Mouse (Mus musculus): ENCODE data around the gene Wee2.

DNA sequence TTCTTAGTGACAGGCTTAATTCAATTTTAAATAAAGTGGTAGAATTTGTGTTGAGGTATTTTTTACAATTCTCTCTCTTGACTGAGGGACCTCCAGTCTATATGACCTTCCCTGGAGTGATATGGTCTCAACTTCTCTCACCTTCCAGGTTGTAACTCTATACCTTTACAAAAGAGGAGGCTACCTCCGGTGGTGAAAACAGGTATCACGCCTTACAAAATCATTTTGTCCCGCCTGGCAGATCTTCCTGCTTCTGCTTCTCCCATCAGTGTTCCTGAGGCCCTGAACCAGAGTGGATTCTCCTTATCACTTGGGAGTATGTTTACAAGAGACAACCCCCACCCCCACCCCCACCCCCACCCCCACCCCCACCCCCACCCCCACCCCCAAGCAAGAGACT lies 2.9 kb downstream of the Wee2 start:
- TF ChIP-seq CTCF (IDR thresholded peaks at IDR 0.05; ENCODE audit: insufficient read depth, low read length) (no peak), POLR2A (IDR thresholded peaks at IDR 0.05; ENCODE audit: borderline replicate concordance, extremely low read depth, low read depth, low read length) (no peak)

All from lung, adult 2 months (tissue).